Mouse (Mus musculus) stomach, postnatal 0 days (tissue): ENCODE measurements around the gene Cyp2d40.

Experiments
- CTCF ChIP-seq: IDR thresholded peaks from 2 replicates; pipeline ENCODE4 v1.5.1; 2016; ENCODE audit warnings: antibody characterized with exemption, low read depth, mild to moderate bottlenecking, moderate library complexity
- EP300 ChIP-seq: optimal IDR thresholded peaks from 2 replicates; pipeline ENCODE3; 2016; ENCODE audit warnings: antibody characterized with exemption

GRCm38 (mm10) chr15:82784581-82784980, 20.6 kb upstream of the Cyp2d40 start:
- TF ChIP-seq CTCF (no peak), EP300 (no peak)
